Mouse (Mus musculus) lung, adult 2 months (tissue): ENCODE data around the gene Camkk1.

ENCODE experiments used
- CTCF ChIP-seq: fragments of 200-500 bp; IDR thresholded peaks from 2 replicates; pipeline ENCODE4 v1.5.1; 2011; ENCODE audit warnings: mild to moderate bottlenecking, low read length, control low read depth; ENCODE audit not compliant: insufficient read depth
- POLR2A ChIP-seq: fragments of 200-500 bp; IDR thresholded peaks from 2 replicates; pipeline ENCODE4 v1.6.1; 2011; ENCODE audit warnings: low read depth, mild to moderate bottlenecking, control low read depth, low read length, borderline replicate concordance; ENCODE audit errors: extremely low read depth

DNA sequence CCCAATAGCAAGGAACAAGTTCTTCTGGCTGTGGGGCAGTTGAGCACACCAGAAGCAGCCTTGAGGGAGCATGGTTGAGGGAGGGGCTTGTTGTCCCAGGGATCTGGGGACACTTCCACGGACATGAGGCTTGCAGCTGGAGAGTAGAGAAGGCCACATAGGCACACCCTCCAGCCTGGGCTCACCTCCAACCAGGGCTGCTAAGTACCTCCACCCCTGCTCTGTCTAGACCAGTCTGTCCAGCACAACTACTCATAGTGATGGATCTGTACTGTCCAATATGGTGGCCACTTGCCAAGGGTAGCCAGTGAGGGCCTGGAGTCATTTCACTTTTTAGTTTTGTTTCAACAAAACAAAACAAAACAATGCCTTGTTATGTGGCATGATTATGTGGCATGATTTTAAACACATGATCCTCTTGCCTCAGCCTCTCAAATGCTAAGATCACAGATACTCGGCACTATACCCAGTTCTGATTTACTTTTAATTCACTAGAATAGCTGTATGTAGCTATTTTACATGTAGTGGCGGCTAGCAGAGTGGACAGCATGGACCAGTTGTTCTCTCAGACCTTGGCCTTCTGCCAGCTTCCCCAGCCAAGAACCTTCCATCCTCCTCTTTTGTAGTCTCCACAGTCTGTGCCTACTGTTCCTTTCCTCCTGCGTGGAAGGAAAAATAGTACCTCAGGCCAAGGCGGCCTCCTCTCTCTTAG, 3.3 kb upstream of the Camkk1 start:
- TF ChIP-seq CTCF: no peak
- no peak for TF ChIP-seq POLR2A
